Mouse (Mus musculus) erythroblast, embryonic 14.5 days (primary cell): ENCODE data around the gene Hist2h2ab. TPM values are rescaled to one million over a fixed set of nuclear protein-coding genes. Genes with fewer than 3 reads are reported as not detected.

Experiments
- H3K27me3 ChIP-seq: 2 replicates; pipeline ENCODE4 v1.6.1; 2012; ENCODE audit warnings: inconsistent platforms; ENCODE audit not compliant: control insufficient read depth
- H3K36me3 ChIP-seq: 2 replicates; pipeline ENCODE4 v1.6.1; 2012; ENCODE audit warnings: mild to moderate bottlenecking, inconsistent platforms; ENCODE audit not compliant: control insufficient read depth
- H3K4me1 ChIP-seq: 2 replicates; pipeline ENCODE4 v1.6.1; 2012; ENCODE audit warnings: inconsistent platforms; ENCODE audit not compliant: control insufficient read depth
- H3K4me3 ChIP-seq: replicated peaks from 2 replicates; pipeline ENCODE3; 2012; ENCODE audit warnings: moderate library complexity, mild to moderate bottlenecking, inconsistent platforms
- H3K9me3 ChIP-seq: 2 replicates; pipeline ENCODE4 v1.6.1; 2012; ENCODE audit warnings: low read length, inconsistent platforms, mixed read lengths; ENCODE audit not compliant: control insufficient read depth
- GATA1 ChIP-seq: IDR thresholded peaks from 2 replicates; pipeline ENCODE4 v1.6.1; 2012; ENCODE audit warnings: low read length, inconsistent platforms, mixed read lengths
- TAL1 ChIP-seq: IDR thresholded peaks from 3 replicates; pipeline ENCODE4 v1.6.1; 2012; ENCODE audit warnings: low read length, inconsistent platforms, mixed read lengths
- polyA plus RNA-seq: library from polyadenylated mRNA; stranded (reverse); fragments of >175 nt; gene quantifications from 2 replicates; pipeline ENCODE4 v1.2.3, GENCODE M21; 2012

The Hist2h2ab gene
- polyA plus RNA-seq, 1 experiment, result 0.39 TPM

DNA sequence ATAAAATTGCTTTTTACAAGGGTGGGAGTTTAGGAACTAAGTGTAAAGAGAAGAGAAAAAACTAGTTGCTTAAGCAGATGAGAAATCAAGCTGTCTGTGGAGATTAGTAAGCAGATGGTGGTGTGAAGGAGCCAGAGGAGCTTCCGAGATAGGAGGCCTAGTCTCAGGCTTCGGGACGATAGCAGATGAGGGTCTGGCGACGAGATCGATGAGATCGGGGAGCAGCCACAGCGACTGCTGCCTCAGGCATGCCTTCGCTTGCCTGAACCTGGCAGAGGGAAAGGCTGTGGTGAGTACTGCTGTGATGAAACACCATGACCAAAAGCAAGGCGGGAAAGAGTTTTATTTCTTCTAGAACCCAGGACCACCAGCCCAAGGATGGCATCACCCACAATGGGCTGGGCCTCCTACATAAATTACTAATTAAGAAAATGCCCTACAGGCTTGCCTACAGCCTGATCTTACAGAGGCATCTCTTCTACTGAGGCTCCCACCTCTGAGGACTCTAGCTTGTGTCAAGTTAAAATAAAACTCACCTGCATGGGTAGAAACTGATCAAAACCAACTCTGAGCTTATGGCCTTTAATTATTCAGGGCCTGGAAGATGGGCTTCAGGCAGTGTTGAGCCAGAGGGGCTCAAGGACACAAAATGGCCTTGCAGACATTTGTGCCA lies 35.2 kb downstream of the Hist2h2ab start:
- peak overlapping the region; percentile 37 for H3K4me3 ChIP-seq

DNA sequence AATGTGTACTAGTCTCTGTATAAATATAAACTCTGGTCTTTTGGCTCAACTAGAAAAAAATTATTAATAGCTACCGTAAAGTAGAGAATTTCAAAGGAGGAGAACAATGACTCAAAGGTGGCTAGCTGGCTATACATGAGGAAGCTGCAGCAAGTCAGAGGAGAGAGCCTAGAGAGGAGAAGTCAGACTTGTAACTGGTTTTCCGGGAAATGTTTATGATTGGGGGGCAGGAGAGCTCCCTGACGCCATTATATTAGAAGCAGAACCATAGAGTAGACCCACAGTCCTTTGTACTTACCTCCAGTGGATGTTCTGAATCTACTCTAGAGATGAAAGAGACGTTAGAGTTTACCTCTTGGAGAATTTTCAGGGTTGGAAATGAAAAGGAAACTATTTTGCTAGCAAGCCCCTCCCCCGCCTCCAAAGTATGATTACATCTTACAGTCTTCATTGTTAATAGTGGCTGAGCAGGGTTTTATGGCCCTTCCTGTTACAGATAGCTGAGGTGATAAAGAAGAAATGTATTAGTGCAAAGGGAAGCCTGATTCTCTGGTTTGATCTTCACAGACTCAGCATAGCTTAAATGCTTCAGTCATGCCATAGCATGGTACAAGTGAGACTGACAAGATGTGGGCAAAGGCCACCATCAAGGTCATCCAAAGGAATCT lies 36.4 kb downstream of the Hist2h2ab start:
- peaks cover 53% of the 10 kb centered on the region for H3K4me1 ChIP-seq
- no peaks in the 10 kb centered on the region for H3K27me3 ChIP-seq
- TF ChIP-seq GATA1, result no peak
- TF ChIP-seq TAL1, result no peak
- H3K9me3 ChIP-seq, result no peaks in the 10 kb centered on the region
- no peaks in the 10 kb centered on the region; the same call in 1 of the 2 replicates for H3K36me3 ChIP-seq
- H3K4me3 ChIP-seq, result no peak overlapping the region

More for the DNA sequence above, 35.2 kb downstream of the Hist2h2ab start:
- TF ChIP-seq TAL1 (peak; percentile 44; the same call in 2 of the 3 replicates), GATA1 (peak; percentile 38; the same call in 1 of the 2 replicates)
- H3K27me3 ChIP-seq, result no peaks in the 10 kb centered on the region
- H3K9me3 ChIP-seq, result no peaks in the 10 kb centered on the region
- H3K36me3 ChIP-seq, result no peaks in the 10 kb centered on the region; the same call in 1 of the 2 replicates
- peaks cover 58% of the 10 kb centered on the region for H3K4me1 ChIP-seq

DNA sequence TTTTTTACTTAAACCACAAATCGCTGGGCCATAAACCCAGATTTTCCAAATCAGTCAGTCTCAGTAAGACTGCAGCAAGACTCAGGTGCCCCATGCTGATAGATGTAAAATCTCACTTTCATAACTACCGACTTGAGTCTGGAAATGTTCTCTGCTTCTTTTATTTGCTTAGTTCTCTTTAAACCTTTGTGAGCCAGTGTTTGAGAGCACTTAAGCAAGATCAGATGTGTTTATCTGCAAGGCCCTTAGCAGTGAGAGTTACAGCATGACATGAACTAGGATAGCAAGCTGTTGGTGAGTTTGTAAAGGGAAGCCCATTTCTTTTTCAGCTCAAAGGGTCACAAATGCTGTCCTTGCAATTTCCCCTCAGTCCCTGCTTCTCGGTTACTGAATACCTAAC lies 37.5 kb downstream of the Hist2h2ab start:
- Histone ChIP-seq H3K4me3 (no peak overlapping the region), H3K9me3 (no peaks in the 10 kb centered on the region), H3K4me1 (peaks cover 60% of the 10 kb centered on the region), H3K27me3 (no peaks in the 10 kb centered on the region), H3K36me3 (no peaks in the 10 kb centered on the region; the same call in 1 of the 2 replicates)
- TF ChIP-seq GATA1, result no peak
- no peak for TF ChIP-seq TAL1

DNA sequence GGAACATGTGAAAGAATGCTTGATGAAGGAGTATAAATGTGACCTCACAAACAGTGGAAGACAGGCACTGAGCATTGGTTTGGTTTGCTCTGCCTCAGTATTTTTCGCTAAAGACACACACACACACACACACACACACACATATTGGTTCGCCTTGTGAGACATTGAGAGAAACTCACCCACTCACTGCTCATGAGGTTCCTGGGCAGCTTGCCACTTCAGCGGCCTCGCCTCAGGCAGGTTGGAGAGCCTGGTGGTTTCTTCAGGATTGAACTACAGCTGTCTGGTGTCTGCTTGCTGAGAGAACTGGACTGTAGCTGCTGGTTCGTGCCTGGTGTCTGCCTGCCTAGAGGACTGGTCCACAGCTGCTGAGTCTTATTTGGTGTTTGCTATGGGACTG lies 40.6 kb downstream of the Hist2h2ab start:
- no peak overlapping the region for H3K4me3 ChIP-seq
- peaks cover 61% of the 10 kb centered on the region for H3K4me1 ChIP-seq
- H3K36me3 ChIP-seq, result peaks cover 7% of the 10 kb centered on the region
- H3K9me3 ChIP-seq, result no peaks in the 10 kb centered on the region
- H3K27me3 ChIP-seq, result no peaks in the 10 kb centered on the region
- TF ChIP-seq GATA1, result no peak
- no peak for TF ChIP-seq TAL1

DNA sequence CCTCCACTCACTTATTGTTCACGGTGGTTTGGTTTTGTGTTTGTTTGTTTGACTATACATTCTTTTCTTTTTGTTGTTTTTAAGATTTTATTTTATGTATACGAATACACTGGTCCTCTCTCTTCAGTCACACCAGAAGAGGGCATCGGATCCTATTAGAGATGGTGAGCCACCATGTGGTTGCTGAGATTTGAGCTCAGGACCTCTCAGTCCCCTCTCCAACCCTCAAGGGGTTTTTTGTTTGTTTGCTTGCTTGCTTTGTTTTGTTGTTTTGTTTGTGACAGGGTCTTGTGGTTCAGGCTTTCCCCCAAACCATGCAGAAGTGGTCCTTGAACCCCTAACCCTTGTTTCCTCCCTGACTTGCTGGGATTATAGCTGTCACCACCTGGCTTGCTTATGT lies 42.0 kb downstream of the Hist2h2ab start:
- peaks cover 10% of the 10 kb centered on the region for H3K36me3 ChIP-seq

DNA sequence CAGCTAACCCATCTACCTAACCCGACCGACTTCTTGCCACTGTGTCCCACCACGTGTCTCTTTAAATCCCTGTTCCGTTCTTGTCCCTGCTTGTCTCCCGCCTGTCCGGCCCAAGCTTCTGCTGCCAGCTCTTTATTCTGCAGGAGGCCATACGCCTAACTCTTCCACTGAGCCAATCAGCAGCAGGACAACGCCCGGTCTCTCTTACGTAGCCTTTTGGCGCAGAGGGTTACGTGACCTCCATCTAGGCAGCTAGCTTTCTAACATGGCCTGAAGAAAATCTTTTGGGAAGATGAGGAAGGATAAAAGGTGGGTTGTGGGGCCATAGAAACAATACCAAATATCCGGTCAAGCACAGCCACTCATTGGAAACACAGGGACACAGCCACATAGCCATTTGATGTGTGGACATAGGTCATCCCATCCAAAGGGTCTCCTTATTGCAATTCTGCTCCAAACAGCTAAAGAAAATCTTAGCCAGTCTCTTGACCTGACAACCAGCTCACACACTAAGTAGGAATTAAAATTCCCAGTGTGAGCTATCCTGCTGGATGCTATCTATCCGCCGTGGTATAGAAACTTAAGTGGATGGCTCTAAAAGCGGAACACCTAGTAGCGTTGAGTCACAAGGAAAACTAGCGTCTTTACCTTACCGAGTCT lies 42.7 kb downstream of the Hist2h2ab start:
- H3K9me3 ChIP-seq, result no peaks in the 10 kb centered on the region
- peaks cover 16% of the 10 kb centered on the region for H3K36me3 ChIP-seq
- H3K4me3 ChIP-seq, result peak overlapping the region; percentile 76
- peaks cover 67% of the 10 kb centered on the region for H3K4me1 ChIP-seq
- TF ChIP-seq TAL1, result no peak
- no peak; the same call in 1 of the 2 replicates for TF ChIP-seq GATA1
- no peaks in the 10 kb centered on the region for H3K27me3 ChIP-seq

More for the DNA sequence above, 42.0 kb downstream of the Hist2h2ab start:
- TF ChIP-seq GATA1 (no peak), TAL1 (no peak)
- Histone ChIP-seq H3K4me3 (peak overlapping the region; percentile 76), H3K9me3 (no peaks in the 10 kb centered on the region), H3K4me1 (peaks cover 62% of the 10 kb centered on the region), H3K27me3 (no peaks in the 10 kb centered on the region)

DNA sequence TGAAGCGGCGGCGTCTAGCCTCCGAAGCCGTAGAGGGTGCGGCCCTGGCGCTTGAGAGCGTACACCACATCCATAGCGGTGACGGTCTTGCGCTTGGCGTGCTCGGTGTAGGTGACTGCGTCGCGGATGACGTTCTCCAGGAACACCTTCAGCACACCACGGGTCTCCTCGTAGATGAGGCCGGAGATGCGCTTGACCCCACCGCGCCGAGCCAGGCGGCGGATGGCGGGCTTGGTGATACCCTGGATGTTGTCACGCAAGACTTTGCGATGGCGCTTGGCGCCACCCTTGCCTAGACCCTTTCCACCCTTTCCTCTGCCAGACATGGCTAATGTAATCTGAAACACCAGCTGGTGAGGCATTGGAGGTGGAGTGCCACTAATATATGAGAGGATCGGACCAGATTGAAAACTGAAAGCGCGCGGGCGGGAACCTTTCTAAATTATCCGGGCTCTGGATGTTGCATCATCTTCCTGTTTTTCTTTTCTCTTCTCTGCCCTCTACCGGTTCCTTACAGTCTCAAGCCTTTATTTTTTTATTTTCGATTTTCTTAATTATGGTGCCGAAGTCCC lies 43.4 kb downstream of the Hist2h2ab start, which contains the start of gene Hist2h4:
TSS of gene Hist2h4 (minus strand) at position 333 of the 572 bp plus-strand sequence.
- Histone ChIP-seq H3K36me3 (peaks cover 18% of the 10 kb centered on the region), H3K27me3 (no peaks in the 10 kb centered on the region), H3K9me3 (no peaks in the 10 kb centered on the region), H3K4me3 (peak within 1 kb of the TSS; percentile 76), H3K4me1 (peaks cover 73% of the 10 kb centered on the region)
- TF ChIP-seq TAL1, result peak; percentile 66
- no peak for TF ChIP-seq GATA1

DNA sequence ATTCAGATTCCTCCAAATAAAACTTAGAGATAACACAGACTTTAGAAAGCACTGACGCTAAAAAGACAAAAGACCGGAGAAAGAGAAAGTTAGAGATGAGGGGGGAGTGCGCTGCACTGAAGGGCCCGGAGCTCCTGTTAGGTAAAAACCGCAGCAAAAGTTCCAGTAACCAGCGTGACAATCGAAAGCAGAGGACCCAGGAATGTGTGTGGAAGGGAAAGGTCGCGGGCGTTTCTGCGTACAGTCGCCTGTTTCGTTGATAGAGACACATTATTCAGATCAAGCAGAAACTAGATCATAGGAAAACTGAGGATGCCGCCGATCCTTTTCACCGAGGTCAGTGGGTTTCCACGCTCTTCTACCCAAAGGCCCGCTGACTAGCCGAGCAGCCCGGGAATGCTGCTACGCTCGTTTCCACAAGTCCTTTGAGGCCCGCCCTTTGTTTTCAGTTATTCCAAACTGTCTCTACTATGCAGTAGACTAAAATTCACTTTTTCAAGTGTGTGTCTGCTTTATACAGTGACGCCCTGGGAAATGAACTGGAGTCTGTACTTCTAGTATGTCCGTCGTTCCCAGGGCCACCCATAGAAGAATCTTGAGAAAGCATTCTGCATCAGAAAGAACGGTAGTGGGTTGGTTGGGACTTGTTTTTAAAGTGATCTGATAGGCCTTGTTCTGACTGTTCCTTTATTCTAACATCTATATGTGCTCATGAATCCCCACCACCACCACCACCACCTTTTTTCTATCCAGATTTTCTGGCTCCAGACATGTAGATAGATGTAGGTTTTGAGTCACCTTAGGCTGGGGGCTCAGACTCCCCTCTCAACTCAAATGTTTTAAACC lies 44.1 kb downstream of the Hist2h2ab start:
- no peaks in the 10 kb centered on the region for H3K27me3 ChIP-seq
- H3K4me1 ChIP-seq, result peaks cover 77% of the 10 kb centered on the region
- no peaks in the 10 kb centered on the region for H3K9me3 ChIP-seq
- peak overlapping the region; percentile 76 for H3K4me3 ChIP-seq
- peaks cover 18% of the 10 kb centered on the region for H3K36me3 ChIP-seq
- no peak for TF ChIP-seq GATA1
- TF ChIP-seq TAL1, result no peak
